Mouse (Mus musculus): ENCODE results near the gene Rusc2.

The Rusc2 gene

GRCm38 (mm10) chr4:43417269-43418062 lies 35.7 kb downstream of the Rusc2 start:
- no peak for DNase-seq (ENCODE audit: low spot score)

GRCm38 (mm10) chr4:43418450-43418849 lies 36.7 kb downstream of the Rusc2 start:
- no peak for DNase-seq (ENCODE audit: low spot score)

GRCm38 (mm10) chr4:43418973-43419656 lies 37.3 kb downstream of the Rusc2 start:
- no peak for DNase-seq (ENCODE audit: low spot score)

- DNase-seq (ENCODE audit: low spot score) = no peak
These were observed 38.1 kb downstream of the Rusc2 start for GRCm38 (mm10) chr4:43419801-43420281.

GRCm38 (mm10) chr4:43420305-43420704 lies 38.5 kb downstream of the Rusc2 start:
- DNase-seq (ENCODE audit: low spot score) = peak; percentile 90

- no peak for DNase-seq (ENCODE audit: low spot score)
These were observed 40.0 kb downstream of the Rusc2 start for GRCm38 (mm10) chr4:43421632-43422240.

GRCm38 (mm10) chr4:43423267-43423934 lies 41.6 kb downstream of the Rusc2 start:
- DNase-seq (ENCODE audit: low spot score) = no peak

GRCm38 (mm10) chr4:43424072-43424471 lies 42.3 kb downstream of the Rusc2 start:
- no peak for DNase-seq (ENCODE audit: low spot score)

GRCm38 (mm10) chr4:43425197-43425596 lies 43.4 kb downstream of the Rusc2 start:
- DNase-seq (ENCODE audit: low spot score) = peak; percentile 48

- no peak for DNase-seq (ENCODE audit: low spot score)
These were observed 44.0 kb downstream of the Rusc2 start for GRCm38 (mm10) chr4:43425648-43426380.

- no peak for DNase-seq (ENCODE audit: low spot score)
These were observed 44.7 kb downstream of the Rusc2 start for GRCm38 (mm10) chr4:43426487-43426886.

GRCm38 (mm10) chr4:43427501-43428179 lies 45.9 kb downstream of the Rusc2 start:
- no peak for DNase-seq (ENCODE audit: low spot score)

- DNase-seq (ENCODE audit: low spot score) = no peak
These were observed 46.5 kb downstream of the Rusc2 start for GRCm38 (mm10) chr4:43428180-43428861.

- no peak for DNase-seq (ENCODE audit: low spot score)
These were observed 47.2 kb downstream of the Rusc2 start, which contains the start of gene Fam166b for GRCm38 (mm10) chr4:43428946-43429345. Fam166b (minus strand) TSS chr4:43429134.

- DNase-seq (ENCODE audit: low spot score) = peak; percentile 96
These were observed 49.9 kb downstream of the Rusc2 start for GRCm38 (mm10) chr4:43431690-43432089.

- no peak for DNase-seq (ENCODE audit: low spot score)
These were observed 51.1 kb downstream of the Rusc2 start for GRCm38 (mm10) chr4:43432832-43433231.

GRCm38 (mm10) chr4:43441639-43442038 lies 59.9 kb downstream of the Rusc2 start, which contains the start of gene Tesk1:
Tesk1 (plus strand) TSS chr4:43441939.
- no peak for DNase-seq (ENCODE audit: low spot score)

GRCm38 (mm10) chr4:43442044-43442443 lies 60.3 kb downstream of the Rusc2 start:
- peak; percentile 100 for DNase-seq (ENCODE audit: low spot score)

GRCm38 (mm10) chr4:43442456-43443361 lies 60.9 kb downstream of the Rusc2 start:
- DNase-seq (ENCODE audit: low spot score) = peak; percentile 68

All from embryo, embryonic 10 days (tissue).